Mouse (Mus musculus): ENCODE measurements at regions not wholly inside any gene's neighbourhood (a gene's known extent, or its start where the extent isn't known, plus 50 kb on each side); places are given as distances from the start of the nearest gene placed in this dataset.

DNA sequence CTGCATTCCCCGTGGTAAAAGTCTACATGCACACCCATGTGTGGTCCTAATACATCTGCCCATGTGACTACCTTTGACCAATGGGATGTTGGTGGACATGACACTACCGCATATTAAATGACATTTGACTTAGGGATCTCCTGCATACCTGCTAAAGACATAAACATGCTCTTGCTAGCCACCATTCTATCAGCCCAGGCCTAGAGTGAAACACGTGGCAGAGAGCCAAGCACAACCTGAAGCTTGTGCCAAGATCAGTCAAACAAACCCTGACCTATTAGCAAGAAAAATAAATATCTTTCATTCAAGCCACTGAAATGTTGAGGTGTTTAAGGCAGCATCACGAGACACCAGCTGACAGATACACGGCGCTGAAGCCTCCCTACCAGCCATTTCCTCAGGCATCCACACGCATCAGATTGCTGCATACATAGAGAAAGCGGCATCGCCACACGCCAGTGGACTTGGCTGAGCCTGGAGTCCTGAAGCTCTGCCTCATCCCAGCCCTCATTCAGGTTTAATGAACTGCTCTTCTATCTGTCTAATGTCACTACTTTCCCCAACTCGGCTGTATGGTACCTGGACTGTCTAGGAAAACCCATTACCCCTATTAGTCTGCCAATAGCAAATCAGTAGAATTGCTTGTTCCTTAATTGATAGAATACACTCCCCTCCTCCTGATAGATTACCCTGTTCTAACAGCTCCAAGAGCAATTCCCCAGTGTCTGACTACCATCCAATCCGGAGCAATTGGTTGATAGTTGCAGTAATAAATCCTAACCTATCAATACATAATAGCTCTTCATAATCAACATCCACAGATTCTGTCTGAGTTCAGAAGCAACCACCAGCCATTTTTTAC lies 242.8 kb upstream of the Rsrc1 start:
- peak; percentile 58 for DNase-seq (ENCODE audit: low spot score)

DNA sequence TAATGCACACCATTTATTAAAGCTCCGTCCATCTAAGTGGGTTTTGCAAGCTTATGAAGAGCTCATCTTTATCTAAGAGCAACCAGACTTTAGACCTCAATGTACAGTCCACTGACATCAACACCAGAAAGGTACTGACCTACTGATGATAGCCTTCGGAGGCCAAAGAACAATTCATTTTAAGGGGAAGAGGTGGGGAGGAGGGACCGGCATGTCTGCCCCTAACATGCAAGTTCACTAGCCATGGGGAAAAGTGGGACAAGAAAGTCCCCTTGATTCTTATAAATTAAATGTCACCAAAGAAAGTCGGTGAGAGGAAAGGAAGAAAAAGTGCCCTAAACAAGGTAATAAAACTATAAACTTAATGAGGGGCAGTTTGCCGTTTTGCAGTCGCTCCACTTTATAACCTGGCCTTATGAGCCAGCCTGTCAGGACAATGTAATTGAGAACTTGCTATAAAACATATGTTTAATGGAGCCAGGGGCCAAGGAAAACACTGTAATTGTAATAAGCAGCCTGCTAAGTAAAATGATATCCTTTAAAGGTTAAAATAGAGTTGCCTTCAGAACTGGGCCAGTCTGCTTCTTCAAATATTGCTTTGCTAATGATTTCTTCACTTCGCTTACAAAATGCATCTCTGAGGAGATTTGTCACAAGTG lies 241.7 kb upstream of the Rsrc1 start:
- DNase-seq (ENCODE audit: low spot score) = no peak

DNA sequence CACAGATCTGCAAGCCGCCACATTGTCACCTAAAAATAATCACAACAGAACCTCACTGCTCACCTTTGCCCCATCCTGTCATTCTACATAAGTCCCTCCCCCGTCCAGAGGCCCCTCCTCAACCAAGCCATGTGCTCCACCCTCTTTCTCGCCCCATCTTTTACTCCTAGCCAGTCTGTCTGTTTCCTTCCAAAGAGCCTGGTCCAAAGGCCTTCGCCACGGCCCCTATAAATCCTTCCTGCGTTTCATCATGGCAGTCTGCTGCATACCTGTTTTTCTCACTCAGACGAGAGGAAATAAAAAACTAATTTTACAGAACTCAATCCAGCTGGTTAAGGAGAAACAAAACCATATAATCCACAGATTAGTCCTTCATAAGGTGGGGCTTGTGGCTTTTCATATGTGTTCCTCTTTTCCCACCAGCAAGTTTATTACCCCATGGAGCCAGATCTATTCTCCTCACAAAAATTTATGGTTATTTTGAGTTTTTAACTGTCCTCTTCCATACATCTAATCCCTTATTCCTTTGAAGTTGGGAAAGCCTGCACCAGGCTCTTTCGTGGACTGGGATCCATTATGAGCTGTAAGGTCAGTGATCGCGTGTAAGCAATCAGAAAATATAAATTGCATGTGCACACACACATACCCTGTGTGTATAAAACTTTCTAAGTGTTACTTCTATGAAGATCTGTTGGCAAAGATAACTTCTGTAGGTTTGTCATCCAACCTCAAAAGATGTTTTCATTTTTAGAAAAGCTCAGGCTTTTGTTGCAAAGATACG lies 236.9 kb upstream of the Rsrc1 start:
- no peak for DNase-seq (ENCODE audit: low spot score)

DNA sequence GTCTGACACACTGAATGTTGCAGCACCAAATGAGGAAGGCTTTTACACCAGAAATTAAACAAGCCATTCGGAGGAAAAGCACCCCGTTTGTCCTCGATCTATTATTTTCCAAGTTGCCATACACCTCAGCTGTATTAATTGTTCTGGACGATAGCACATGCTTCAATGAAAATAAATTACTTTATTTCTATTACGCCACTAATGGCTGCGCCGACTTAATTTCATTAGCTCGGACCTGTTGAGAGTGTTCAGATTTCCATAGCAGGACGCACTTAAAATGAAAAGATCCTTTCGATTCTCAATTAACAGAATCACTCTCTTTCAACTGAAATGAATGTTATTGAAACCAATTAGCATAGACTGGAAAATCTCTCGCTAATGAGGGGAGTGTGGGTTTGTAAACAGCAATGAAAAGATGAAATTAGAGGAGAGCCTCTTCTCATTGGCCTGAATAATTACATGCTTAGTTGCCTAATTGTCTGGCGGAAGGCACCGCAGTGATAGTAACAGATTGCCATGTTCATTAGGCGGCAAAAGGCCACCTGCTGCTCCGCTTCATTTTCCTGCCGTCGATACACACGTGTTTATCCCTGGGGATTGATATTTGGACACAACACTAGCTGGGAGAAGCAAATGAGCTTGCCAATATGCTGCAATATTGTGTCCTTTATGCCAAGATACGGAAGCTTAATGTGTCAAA lies 234.7 kb upstream of the Rsrc1 start:
- DNase-seq (ENCODE audit: low spot score) = no peak

DNA sequence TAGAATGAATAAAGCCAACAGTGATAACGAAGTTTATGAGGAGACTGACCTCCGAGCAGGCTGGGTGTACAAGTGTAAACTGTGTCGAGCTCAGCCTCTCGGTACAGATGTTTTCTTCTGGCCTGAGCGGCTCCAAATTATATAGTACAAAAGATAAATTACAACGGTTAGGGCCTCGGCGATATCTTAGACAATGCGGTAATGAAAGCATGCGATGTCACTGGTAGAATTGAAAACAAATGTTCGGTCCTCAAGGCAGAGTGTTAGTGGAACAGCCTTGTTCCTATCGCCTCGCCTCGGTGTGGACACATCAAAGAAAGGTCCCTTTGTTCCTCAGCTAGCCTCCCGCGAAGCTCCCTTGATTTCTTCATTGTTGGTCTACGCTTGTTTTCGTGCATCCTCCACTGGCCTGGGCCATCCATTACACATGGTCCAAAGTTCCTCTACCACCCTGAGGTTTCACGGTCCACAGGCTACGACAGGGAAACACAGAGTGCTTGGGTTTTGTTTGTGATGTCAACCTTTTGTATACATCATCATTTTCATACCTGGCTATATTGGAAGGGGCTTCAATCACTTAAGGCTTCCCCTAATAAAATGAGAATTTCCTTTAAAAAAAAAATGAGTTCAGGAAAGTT lies 234.0 kb upstream of the Rsrc1 start:
- no peak for DNase-seq (ENCODE audit: low spot score)

DNA sequence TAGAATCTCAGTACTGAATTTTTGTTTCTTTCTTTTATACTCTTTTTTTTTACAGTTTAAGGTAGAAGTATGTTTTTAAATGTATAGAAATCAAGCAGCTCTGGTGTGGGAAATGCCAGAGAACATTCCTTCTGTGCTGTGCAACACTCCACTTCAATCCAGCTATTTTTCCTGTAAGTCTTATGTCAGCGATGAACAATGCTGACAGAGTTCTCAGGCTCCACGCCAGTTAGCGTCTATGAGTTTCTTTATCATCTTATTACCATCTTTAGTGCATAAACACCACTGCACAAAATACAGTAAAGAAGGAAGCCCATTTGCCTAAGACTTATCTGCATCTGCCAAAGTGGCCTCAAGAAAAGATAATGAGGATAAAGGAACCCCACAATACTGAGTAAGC lies 223.0 kb upstream of the Rsrc1 start:
- no peak for DNase-seq (ENCODE audit: low spot score)

DNA sequence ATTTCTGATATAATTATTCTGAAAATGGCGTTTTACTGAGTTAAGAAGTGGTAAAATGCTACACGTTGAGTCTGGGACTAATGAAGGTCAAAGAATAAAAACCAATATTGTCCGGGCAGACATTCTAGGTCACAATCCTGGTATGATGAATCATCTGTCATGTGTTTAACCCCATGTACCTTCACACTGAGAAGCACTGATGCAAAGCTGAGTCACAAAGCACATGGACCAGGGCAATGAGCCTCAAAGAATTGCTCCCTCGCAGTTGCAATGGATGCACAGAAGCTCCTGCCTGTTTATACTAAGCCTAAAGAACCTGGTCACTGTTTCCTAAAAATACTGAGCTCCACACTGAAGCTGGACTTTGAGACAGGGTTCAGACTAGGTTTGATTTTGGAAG lies 221.3 kb upstream of the Rsrc1 start:
- no peak for DNase-seq (ENCODE audit: low spot score)

DNA sequence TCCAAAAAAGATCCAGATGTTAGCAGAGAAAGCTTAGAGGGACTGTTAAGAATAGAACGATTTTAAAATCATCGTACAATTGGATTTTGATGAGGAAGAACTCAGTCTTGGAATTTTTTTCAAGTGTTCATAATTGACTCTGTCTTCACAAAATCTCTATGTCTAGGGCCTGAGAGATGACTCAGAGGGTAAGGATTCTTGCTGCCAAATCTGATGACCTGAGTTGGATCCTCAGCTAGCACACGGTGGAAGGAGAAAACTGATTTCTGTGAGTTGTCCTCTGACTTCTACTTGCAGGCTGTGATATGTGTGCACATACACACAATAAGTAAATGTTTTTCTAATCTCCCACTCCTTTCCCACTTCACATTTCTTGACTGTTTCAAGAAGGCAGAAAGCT lies 218.7 kb upstream of the Rsrc1 start:
- DNase-seq (ENCODE audit: low spot score) = no peak

DNA sequence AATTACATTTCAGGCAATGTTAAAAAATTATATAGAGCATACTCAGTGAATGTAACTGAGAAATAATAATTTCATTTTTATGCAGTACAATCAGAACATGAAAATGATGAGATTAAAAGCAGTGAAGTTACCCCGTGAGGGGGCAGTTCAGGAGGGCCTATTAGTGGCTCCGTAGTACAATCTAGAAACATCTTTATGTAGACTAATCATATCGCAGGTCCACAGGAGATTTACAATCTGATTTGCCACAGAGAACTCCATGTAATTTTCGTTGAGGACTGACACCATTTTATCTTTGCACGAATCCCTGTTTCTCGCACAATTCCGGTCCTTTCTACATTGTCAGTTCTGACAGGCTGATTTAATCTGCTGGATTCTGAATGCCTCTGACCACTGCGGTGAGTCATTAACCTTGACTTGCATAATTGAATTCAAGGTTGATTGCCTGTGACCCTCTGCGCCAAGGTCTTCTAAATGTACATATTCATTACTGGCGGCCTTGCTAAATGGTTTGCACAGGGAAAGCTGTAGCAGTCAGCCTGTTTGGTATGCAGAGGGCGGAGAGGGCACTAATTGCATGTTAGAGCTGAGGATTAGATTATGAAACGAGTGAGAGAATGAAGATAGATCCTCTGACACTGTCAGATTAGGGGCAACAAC lies 183.7 kb upstream of the Rsrc1 start:
- DNase-seq (ENCODE audit: low spot score) = no peak

DNA sequence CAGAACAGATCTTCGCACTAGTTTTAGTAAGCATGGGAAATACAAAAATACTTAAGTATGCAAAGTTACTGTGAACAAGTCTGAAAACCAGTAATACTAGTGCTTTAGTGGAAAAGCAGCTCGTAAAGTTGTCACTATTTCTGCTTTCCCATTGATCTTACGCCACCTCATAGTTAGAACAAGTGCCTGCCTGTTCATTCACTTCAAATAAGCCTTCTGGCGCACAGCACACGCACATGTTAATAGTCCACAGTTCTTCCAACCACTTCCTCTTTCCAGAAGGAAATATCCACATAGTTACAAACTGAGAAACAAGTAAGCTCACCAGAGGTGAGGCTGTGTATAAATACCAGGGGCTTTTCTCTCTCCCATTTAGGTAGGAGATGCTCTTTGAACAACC lies 182.9 kb upstream of the Rsrc1 start:
- no peak for DNase-seq (ENCODE audit: low spot score)

DNA sequence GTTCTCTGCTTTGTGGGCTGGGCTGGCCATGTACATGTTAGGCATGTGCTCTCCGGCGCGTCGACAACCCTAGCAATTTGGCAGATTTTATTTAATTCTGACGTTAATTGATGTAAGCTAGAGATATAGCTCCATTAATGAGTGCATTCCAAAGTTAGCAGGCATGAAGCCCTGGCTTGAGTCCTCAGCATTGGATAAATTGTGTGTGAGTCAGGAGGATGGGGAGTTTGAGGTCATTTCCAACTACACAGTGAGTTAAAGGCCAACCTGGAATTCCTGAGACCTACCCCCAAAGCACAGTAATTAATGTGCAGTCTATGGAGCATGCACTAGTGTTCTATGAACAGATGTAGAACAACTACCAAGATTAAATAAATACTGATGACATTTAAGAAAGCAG lies 178.7 kb upstream of the Rsrc1 start:
- no peak for DNase-seq (ENCODE audit: low spot score)

DNA sequence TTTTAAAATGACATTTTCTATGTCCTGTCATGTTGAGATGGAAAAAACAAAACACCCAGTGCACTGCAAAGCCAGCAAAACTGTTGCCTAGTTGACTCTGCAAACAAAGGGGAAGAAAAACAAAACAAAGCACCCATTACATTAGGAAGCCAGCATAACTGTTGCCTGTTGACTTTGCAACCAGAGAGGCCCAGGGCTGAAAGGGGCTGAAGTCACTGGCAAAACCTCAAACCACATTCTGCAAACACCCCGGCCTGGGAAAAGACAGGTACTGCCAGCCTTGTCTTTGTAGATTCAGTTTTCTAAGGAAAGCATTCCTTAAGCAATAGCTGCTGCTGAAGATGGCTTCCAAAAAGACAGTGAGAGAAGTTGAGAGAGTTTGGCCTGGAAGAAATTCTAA lies 175.0 kb upstream of the Rsrc1 start:
- no peak for DNase-seq (ENCODE audit: low spot score)

DNA sequence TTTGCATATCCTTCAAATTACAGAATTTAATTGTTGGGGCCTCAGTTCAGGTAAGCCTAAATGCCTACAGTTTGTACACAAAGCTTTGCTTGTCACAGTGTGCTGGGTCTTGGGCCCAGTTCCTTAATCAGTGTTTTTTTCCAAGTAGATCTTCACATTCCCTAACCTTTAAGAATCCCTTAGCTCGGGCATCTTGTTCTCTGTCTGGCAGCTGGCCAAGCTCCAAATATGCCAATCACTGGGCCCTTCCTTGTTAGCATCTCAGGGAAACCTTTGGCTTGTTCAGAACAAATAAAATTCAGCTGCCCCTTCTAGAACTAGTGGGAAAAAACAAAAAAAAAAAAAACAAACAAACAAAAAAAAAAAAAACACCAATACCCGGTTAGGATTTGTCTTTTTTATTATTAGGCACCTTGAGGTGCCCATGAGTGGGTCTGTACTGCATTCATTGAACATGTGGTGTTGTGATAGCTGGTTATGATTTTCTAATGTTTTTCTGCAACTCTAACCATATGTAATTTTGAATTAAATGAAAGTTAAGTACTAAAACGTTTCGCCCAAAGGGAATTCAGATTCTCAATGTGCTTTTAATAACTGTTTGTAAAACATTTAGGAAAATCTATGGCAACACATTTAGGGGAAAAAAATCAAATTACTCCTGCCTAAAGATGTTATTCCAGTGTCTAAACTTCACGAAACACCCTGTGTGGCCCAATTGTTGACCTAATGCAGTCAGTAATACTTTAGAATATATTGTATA lies 168.3 kb upstream of the Rsrc1 start:
- DNase-seq (ENCODE audit: low spot score) = no peak

DNA sequence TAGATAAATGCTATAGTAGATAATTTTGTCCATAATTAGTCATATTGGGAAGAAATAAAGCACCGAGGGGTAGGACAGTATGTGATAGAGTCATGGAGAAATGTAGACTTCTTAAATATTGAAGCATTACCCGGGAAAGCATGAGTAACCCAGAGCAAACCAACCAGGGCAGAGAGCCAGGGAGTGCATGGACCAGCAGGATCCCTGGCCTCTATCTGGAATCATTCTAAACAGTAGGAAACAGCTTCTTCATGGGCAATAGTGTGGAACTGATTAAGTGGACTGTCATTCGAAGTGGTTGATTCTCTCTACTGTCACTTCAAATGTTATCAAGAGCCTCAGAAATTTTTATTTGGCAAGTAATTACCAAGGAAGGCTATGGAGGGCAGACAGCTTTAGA lies 155.4 kb upstream of the Rsrc1 start:
- DNase-seq (ENCODE audit: low spot score) = no peak

Measured in adipocyte (in vitro differentiated cells).